Mouse (Mus musculus): ENCODE measurements at regions not wholly inside any gene's neighbourhood (a gene's known extent, or its start where the extent isn't known, plus 50 kb on each side); places are given as distances from the start of the nearest gene placed in this dataset.

GRCm38 (mm10) chr6:15865271-15865670 is 144.8 kb downstream of the Mdfic start:
- no peak for DNase-seq

DNA sequence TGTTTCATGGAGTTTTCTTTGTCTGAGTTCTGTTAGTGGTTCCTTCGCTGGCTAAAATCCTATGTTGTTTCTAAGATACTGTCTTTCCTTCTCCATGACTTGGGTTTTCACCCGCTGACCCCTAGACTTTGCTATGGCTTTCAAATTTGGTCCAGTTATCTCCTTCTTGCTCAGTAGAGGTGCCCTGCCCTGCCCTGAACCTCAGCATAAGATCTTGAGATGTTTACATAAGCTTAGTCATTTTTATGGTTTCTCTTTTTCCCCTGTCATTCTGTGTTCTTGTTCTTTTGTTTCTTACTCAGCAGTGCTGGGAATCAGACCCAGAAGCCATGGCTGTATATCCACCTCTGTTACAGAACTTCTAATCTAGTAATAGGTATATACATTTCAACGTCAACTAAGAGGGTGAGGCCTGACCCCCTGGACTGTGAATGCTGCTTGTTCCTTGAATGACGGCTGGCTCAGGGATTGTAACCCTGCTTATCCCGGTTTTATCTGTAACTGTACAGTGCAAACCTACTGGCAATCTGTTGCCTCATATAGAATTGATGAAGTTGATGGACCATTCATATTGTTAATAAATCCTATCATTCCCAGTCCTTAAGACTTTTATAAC is 161.9 kb downstream of the Mdfic start:
- no peak for DNase-seq

GRCm38 (mm10) chr6:15893066-15893465 is 172.6 kb downstream of the Mdfic start:
- DNase-seq: no peak

GRCm38 (mm10) chr6:15900495-15900894 is 180.0 kb downstream of the Mdfic start:
- DNase-seq: no peak

GRCm38 (mm10) chr6:15902665-15903274 is 182.3 kb downstream of the Mdfic start:
- no peak for DNase-seq

DNA sequence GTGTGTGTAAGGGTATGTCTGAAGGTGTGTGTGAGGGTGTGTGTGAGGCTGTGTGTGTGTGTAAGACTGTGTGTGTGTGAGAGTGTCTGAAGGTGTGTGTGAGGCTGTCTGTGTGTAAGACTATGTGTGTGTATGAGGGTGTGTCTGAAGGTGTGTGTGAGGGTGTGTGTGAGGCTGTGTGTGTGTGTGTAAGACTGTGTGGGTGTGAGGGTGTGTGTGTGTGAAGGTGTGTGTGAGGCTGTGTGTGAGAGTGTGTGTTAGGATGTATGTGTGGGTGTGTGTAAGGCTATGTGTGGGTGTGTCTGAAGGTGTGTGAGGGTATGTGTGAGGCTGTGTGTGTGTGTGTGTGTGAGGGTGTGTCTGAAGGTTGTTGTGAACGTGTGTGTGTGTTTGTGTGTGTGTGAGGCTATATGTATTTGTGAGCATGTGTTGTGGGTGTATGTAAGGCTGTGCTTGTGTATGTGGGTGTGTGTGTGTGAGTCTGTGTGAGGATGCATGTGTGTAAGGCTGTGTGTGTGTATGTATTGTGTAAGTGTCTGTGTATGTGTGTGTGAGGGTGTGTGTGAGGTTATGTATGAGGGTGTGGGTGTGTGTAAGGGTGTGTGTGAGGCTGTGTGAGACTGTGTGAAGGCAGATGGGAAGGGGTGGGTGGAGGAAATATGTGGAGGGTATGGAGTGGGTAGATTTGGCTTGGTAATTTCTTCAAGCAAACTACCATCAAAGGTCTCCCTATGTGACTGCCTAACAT is 190.1 kb downstream of the Mdfic start:
- DNase-seq: no peak

DNA sequence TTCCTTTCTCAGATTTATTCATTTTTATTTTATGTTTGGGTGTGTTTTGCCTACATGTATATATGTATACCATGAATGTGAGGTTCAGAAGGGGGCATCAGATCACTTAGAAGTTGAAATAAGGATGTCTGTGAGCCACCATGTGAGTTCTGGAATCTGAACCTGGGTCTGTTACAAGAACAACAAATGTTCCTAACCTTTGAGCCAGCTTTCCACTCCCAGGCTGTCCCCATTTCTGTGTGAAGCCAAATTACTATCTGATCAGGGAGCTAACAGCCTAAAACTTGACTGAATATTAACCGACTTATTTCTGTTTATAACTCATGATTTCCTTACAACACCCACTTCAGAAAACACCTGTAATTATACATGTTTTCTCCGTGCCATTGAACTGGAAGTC is 209.2 kb downstream of the Mdfic start:
- DNase-seq: no peak

GRCm38 (mm10) chr6:15950251-15950650 is 229.8 kb downstream of the Mdfic start:
- DNase-seq: no peak

DNA sequence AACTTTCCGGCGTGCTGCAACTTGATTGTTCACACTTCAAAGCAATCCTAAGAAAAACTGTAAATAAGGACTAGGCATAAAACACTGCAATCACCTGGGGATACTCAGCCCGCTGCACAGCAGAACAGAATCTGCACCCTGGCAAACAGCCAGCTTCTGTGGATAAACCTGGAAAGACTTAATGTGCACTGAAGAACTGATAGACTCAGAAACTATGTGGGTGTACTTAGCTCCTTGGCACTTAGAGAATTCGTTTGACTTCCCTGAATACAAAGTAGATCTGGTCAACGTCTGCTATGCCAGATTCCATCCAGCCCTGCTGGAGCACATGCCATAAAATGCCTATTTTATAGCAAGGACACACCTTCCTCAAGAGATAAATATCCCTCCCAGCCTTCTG is 266.9 kb downstream of the Mdfic start:
- peak; percentile 9 for DNase-seq
